Mouse (Mus musculus) megakaryocyte, embryonic 14.5 days (primary cell): ENCODE results near the gene Gng12.

Experiments used
- FLI1 ChIP-seq: IDR thresholded peaks from 2 replicates; pipeline ENCODE4 v1.6.1; 2012; ENCODE audit warnings: low read length, inconsistent platforms, mixed read lengths
- GATA1 ChIP-seq: IDR thresholded peaks from 3 replicates; pipeline ENCODE4 v1.6.1; 2012; ENCODE audit warnings: mixed read lengths, low read length, inconsistent platforms, borderline replicate concordance

- TF ChIP-seq GATA1, result no peak
- no peak for TF ChIP-seq FLI1
These were observed 150.7 kb downstream of the Gng12 start for GRCm38 (mm10) chr6:67046937-67047336.
